Mouse (Mus musculus) lung, postnatal 36 days (tissue): Measurements from ENCODE around the gene Magi3.

Experiments used
- DNase-seq: peaks from one replicate; pipeline ENCODE4 v3.0.0; 2022; ENCODE audit warnings: mixed read lengths

The Magi3 gene

GRCm38 (mm10) chr3:104220295-104220965 is at the start of gene Magi3:
Gene Magi3 (minus strand): TSS chr3:104220374.
- peak; percentile 98 for DNase-seq

- DNase-seq: no peak
Observed at GRCm38 (mm10) chr3:104264530-104265145, 44.5 kb upstream of the Magi3 start.

GRCm38 (mm10) chr3:104260221-104260620 is 40.0 kb upstream of the Magi3 start:
- no peak for DNase-seq

GRCm38 (mm10) chr3:104259168-104259567 is 39.0 kb upstream of the Magi3 start:
- no peak for DNase-seq

- DNase-seq: peak; percentile 23
Observed at GRCm38 (mm10) chr3:104257041-104257440, 36.9 kb upstream of the Magi3 start.

GRCm38 (mm10) chr3:104253760-104254159 is 33.6 kb upstream of the Magi3 start:
- peak; percentile 8 for DNase-seq

GRCm38 (mm10) chr3:104247850-104248249 is 27.7 kb upstream of the Magi3 start:
- no peak for DNase-seq

GRCm38 (mm10) chr3:104247057-104247456 is 26.9 kb upstream of the Magi3 start:
- DNase-seq: no peak

- DNase-seq: no peak
Observed at GRCm38 (mm10) chr3:104244373-104244772, 24.2 kb upstream of the Magi3 start.

- DNase-seq: no peak
Observed at GRCm38 (mm10) chr3:104243972-104244371, 23.8 kb upstream of the Magi3 start.

GRCm38 (mm10) chr3:104239785-104240184 is 19.6 kb upstream of the Magi3 start:
- DNase-seq: no peak

GRCm38 (mm10) chr3:104239376-104239775 is 19.2 kb upstream of the Magi3 start:
- no peak for DNase-seq

- no peak for DNase-seq
Observed at GRCm38 (mm10) chr3:104237846-104238440, 17.8 kb upstream of the Magi3 start.

- no peak for DNase-seq
Observed at GRCm38 (mm10) chr3:104236029-104236428, 15.9 kb upstream of the Magi3 start.

- no peak for DNase-seq
Observed at GRCm38 (mm10) chr3:104235099-104235498, 14.9 kb upstream of the Magi3 start.

GRCm38 (mm10) chr3:104233366-104234312 is 13.5 kb upstream of the Magi3 start:
- peak; percentile 70 for DNase-seq

- peak; percentile 57 for DNase-seq
Observed at GRCm38 (mm10) chr3:104227438-104228111, 7.4 kb upstream of the Magi3 start.

- no peak for DNase-seq
Observed at GRCm38 (mm10) chr3:104226731-104227130, 6.6 kb upstream of the Magi3 start.

GRCm38 (mm10) chr3:104221156-104221555 is 982 bp upstream of the Magi3 start:
- peak; percentile 24 for DNase-seq

GRCm38 (mm10) chr3:104219531-104220294 is 461 bp downstream of the Magi3 start:
- DNase-seq: peak; percentile 65

GRCm38 (mm10) chr3:104218926-104219325 is 1.2 kb downstream of the Magi3 start:
- DNase-seq: peak; percentile 42

GRCm38 (mm10) chr3:104189823-104190222 is 30.4 kb downstream of the Magi3 start:
- no peak for DNase-seq
